Comparison of ENCODE assay signal across 17 mouse cellular contexts in genomic region chr7:64561711-64562498, GRCm38 (mm10).
DNase-seq lines count a peak whose midpoint lies in the region; TF ChIP-seq lines count a peak whose summit lies in the region.
"Had no signal": no experiment of that assay in that cellular context is flagged by ENCODE, and none has a peak within 500 bp of the region (broad histone marks: within the 10 kb centered on the region; RNA-seq: fewer than 3 reads in every experiment).

No protein-coding gene starts in this region.

- peak; percentile 51 to 62 for DNase-seq in frontal cortex, postnatal 36 days (ENCODE audit: low spot score in 2 of 2)
- no peak for DNase-seq in frontal cortex, postnatal 14 days (ENCODE audit: low spot score in 2 of 2)
- DNase-seq in left cerebral cortex, adult 2 months (ENCODE audit: extremely low spot score in 1 of 2, low spot score in 2 of 2) = no peak
- DNase-seq in left cerebral cortex, postnatal 14 days (ENCODE audit: low spot score in 2 of 2) = no peak
- peak; percentile 74 for DNase-seq in brain, adult 2 months (ENCODE audit: low read depth, low spot score)
- DNase-seq in kidney, postnatal 14 days = peak; percentile 8
- no peak for DNase-seq in heart, adult 2 months
- DNase-seq: cerebellum, adult 8-10 months; embryo, embryonic 11 days; layer of hippocampus, adult 9-11 months; liver, embryonic 13.5 days; lung, postnatal 10 days; thymus, postnatal 25 days had no signal

- TF ChIP-seq CTCF in left cerebral cortex, adult 2 months (IDR thresholded peaks at IDR 0.05) = no peak; the same call in 1 of the 2 replicates
- TF ChIP-seq CTCF in heart, adult 2 months (IDR thresholded peaks at IDR 0.05) = no peak

- H3K9ac ChIP-seq in heart, adult 2 months (ENCODE audit: low read depth, low read length) = no peak overlapping the region
- H3K9ac ChIP-seq: forebrain, embryonic 12.5 days; intestine, embryonic 15.5 days; liver, embryonic 13.5 days; neural tube, embryonic 12.5 days had no signal

- peak overlapping the region; percentile 65 for H3K27ac ChIP-seq in left cerebral cortex, adult 2 months
- no peak overlapping the region for H3K27ac ChIP-seq in heart, adult 2 months
- H3K27ac ChIP-seq: forebrain, embryonic 12.5 days; intestine, embryonic 15.5 days; liver, embryonic 13.5 days; neural tube, embryonic 12.5 days; stomach, postnatal 0 days had no signal

- intact Hi-C loops in left cerebral cortex, adult 2 months (cut with DNase I) = no loop called here
- intact Hi-C loops in left cerebral cortex, postnatal 14 days (cut with DNase I) = no loop called here
- intact Hi-C loops in heart, adult 2 months (cut with DNase I) = no loop called here

- H3K4me1 ChIP-seq in heart, adult 2 months (ENCODE audit: control insufficient read depth, insufficient read depth, low read length) = no peaks in the 10 kb centered on the region
- H3K4me1 ChIP-seq: intestine, embryonic 15.5 days; liver, embryonic 13.5 days had no signal

- WGBS in heart, adult 2 months = 54% methylated on average over 9 of the region's 9 CpGs

- no peaks in the 10 kb centered on the region for H3K27me3 ChIP-seq in heart, adult 2 months (ENCODE audit: control insufficient read depth, insufficient read depth, low read length)
- H3K27me3 ChIP-seq: forebrain, embryonic 12.5 days; intestine, embryonic 15.5 days; liver, embryonic 13.5 days; neural tube, embryonic 12.5 days had no signal

- H3K4me3 ChIP-seq in left cerebral cortex, adult 2 months = no peak overlapping the region
- no peak overlapping the region for H3K4me3 ChIP-seq in heart, adult 2 months
- H3K4me3 ChIP-seq: forebrain, embryonic 12.5 days; intestine, embryonic 15.5 days; liver, embryonic 13.5 days; neural tube, embryonic 12.5 days had no signal

- TF ChIP-seq POLR2A in heart, adult 2 months (IDR thresholded peaks at IDR 0.05; ENCODE audit: insufficient read depth, low read depth, low read length) = no peak

- TF ChIP-seq EP300 in heart, adult 2 months (IDR thresholded peaks at IDR 0.05; ENCODE audit: insufficient read depth, low read depth, low read length) = no peak

- no peaks in the 10 kb centered on the region for H3K79me2 ChIP-seq in heart, adult 2 months (replicated peaks; ENCODE audit: control insufficient read depth, insufficient read depth, low read length)

- H3K36me3 ChIP-seq in heart, adult 2 months (ENCODE audit: control insufficient read depth, insufficient read depth, low read length) = no peaks in the 10 kb centered on the region
- H3K36me3 ChIP-seq: forebrain, embryonic 12.5 days; intestine, embryonic 15.5 days; liver, embryonic 13.5 days had no signal

Comparison
In these comparisons a context has a peak if more than half of its experiments do, and no peak if none do; other contexts are left out.
1. DNase-seq: peak in frontal cortex, postnatal 36 days (2 of 2), brain, adult 2 months (single experiment) and kidney, postnatal 14 days (single experiment); none in frontal cortex, postnatal 14 days (0 of 2), left cerebral cortex, adult 2 months (0 of 2), left cerebral cortex, postnatal 14 days (0 of 2) and heart, adult 2 months (0 of 2).